Mouse (Mus musculus): ENCODE measurements at regions not wholly inside any gene's neighbourhood (a gene's known extent, or its start where the extent isn't known, plus 50 kb on each side); places are given as distances from the start of the nearest gene placed in this dataset.

DNA sequence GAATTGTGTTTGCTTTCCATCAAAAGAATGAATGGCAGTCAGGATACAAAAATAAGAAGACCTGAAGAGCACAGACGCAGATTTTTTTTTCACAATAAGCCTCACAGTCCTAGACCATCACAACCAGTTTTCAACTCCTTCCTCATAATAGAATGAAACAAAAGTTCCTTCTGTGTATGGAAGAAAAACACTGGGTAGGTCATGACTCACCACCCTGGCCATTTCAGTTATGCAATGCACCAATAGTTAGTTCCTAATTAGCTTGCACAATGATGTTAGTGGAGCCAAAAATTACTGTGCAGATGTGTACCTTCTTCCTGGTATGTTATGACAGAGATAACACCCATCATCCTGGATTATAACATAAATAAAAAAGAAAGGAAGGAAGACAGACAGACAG, 111.4 kb downstream of the Cep44 start:
- Histone ChIP-seq H3K36me3 (ENCODE audit: control insufficient read depth, insufficient read depth, low read length) (no peaks in the 10 kb centered on the region), H3K4me1 (replicated peaks; ENCODE audit: control insufficient read depth, insufficient read depth) (no peaks in the 10 kb centered on the region), H3K27me3 (ENCODE audit: control insufficient read depth, insufficient read depth, low read length) (no peaks in the 10 kb centered on the region), H3K4me3 (ENCODE audit: low read depth, low read length) (no peak overlapping the region), H3K9me3 (ENCODE audit: control insufficient read depth, low read length) (no peaks in the 10 kb centered on the region), H3K9ac (ENCODE audit: low read length) (no peak overlapping the region), H3K27ac (replicated peaks) (no peak overlapping the region), H3K4me2 (replicated peaks; ENCODE audit: low read depth) (no peak overlapping the region)
- 50% methylated on average over 1 of the region's 1 CpGs for WGBS
- TF ChIP-seq CTCF (IDR thresholded peaks at IDR 0.05; ENCODE audit: low read depth) (no peak), EP300 (optimal IDR thresholded peaks at IDR 0.05) (no peak)
- ATAC-seq (ENCODE audit: low FRiP score, low TSS enrichment) (no peak), DNase-seq (ENCODE audit: low spot score) (no peak)

DNA sequence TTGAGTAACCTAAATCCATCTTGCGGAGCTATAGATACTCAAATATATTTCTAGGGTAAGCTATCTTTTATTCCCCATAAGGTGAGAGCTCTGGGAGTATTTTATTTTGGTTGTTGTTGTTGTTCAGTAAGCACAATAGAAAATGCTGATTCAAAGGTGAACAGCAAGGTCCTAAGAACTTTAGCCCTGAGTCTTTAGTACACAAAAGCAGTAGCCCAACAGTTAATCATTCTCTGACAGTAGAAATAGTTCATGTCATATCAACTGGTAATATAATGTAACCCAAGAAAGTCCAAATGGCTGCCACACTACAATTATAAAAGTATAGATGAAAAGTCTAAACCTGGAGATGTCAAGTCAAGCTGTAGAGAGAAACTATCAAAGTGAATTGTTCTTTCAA, 116.0 kb downstream of the Cep44 start:
- no peaks in the 10 kb centered on the region for H3K9me3 ChIP-seq (ENCODE audit: control insufficient read depth, low read length)
- ATAC-seq (ENCODE audit: low FRiP score, low TSS enrichment), result no peak
- TF ChIP-seq EP300 (optimal IDR thresholded peaks at IDR 0.05) (no peak), CTCF (IDR thresholded peaks at IDR 0.05; ENCODE audit: low read depth) (no peak)
- 96% methylated on average over 1 of the region's 1 CpGs for WGBS
- DNase-seq (ENCODE audit: low spot score), result no peak
- no peak overlapping the region for H3K27ac ChIP-seq (replicated peaks)
- no peak overlapping the region for H3K4me3 ChIP-seq (ENCODE audit: low read depth, low read length)
- no peaks in the 10 kb centered on the region for H3K27me3 ChIP-seq (ENCODE audit: control insufficient read depth, insufficient read depth, low read length)
- H3K36me3 ChIP-seq (ENCODE audit: control insufficient read depth, insufficient read depth, low read length), result no peaks in the 10 kb centered on the region
- H3K9ac ChIP-seq (ENCODE audit: low read length), result no peak overlapping the region
- no peak overlapping the region for H3K4me2 ChIP-seq (replicated peaks; ENCODE audit: low read depth)
- no peaks in the 10 kb centered on the region for H3K4me1 ChIP-seq (replicated peaks; ENCODE audit: control insufficient read depth, insufficient read depth)

DNA sequence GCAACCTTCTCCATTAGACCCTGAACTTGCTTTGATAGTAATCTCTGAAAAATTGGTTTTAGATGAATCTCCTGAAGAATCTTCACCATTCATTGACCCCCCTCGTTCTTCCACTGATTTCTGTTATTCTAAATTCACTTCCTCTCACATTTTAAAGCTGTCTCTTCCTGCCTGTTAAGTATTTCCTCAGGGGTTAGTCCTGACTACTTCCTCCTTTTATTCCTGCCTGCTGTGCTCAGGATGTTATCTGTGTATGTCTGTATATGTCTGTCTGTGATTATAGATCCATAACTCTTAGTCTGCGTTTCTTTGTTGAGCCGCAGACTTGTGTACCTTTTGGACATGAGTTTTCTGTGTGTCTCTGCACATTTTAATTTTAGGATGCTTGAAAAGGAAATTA, 117.6 kb downstream of the Hpgd start:
- Histone ChIP-seq H3K27me3 (ENCODE audit: control insufficient read depth, insufficient read depth, low read length) (no peaks in the 10 kb centered on the region), H3K4me2 (replicated peaks; ENCODE audit: low read depth) (no peak overlapping the region), H3K9ac (ENCODE audit: low read length) (no peak overlapping the region), H3K4me1 (replicated peaks; ENCODE audit: control insufficient read depth, insufficient read depth) (no peaks in the 10 kb centered on the region; the same call in 1 of the 2 replicates), H3K27ac (replicated peaks) (no peak overlapping the region), H3K4me3 (ENCODE audit: low read depth, low read length) (no peak overlapping the region), H3K9me3 (ENCODE audit: control insufficient read depth, low read length) (no peaks in the 10 kb centered on the region), H3K36me3 (ENCODE audit: control insufficient read depth, insufficient read depth, low read length) (no peaks in the 10 kb centered on the region)
- ATAC-seq (ENCODE audit: low FRiP score, low TSS enrichment), result no peak
- DNase-seq (ENCODE audit: low spot score), result no peak
- WGBS, result 59% methylated on average over 3 of the region's 3 CpGs
- no peak for TF ChIP-seq EP300 (optimal IDR thresholded peaks at IDR 0.05)
- TF ChIP-seq CTCF (IDR thresholded peaks at IDR 0.05; ENCODE audit: low read depth), result no peak

DNA sequence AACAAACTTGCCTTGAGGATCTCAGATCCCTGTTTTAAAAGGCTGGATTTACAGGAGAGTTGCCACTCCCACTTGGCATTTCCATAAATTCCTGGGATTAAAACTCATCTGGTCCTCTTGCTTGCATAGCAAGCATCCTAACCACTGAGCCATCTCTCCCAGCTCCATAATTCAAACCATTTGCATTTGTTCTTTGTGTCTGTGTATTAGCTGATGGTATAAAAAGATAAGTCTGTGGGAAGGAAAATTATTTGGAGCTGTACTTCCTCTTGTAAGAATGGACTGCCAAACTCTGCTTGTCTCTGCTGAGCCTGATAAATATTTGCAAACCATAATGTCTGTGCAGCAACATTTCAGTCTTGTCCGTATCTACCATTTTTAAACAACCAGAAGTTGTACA, 116.0 kb downstream of the Hpgd start:
- WGBS, result 13% methylated on average over 1 of the region's 1 CpGs
- H3K4me3 ChIP-seq (ENCODE audit: low read depth, low read length), result no peak overlapping the region
- H3K36me3 ChIP-seq (ENCODE audit: control insufficient read depth, insufficient read depth, low read length), result no peaks in the 10 kb centered on the region
- no peaks in the 10 kb centered on the region; the same call in 1 of the 2 replicates for H3K4me1 ChIP-seq (replicated peaks; ENCODE audit: control insufficient read depth, insufficient read depth)
- ATAC-seq (ENCODE audit: low FRiP score, low TSS enrichment), result no peak
- H3K27me3 ChIP-seq (ENCODE audit: control insufficient read depth, insufficient read depth, low read length), result no peaks in the 10 kb centered on the region
- H3K9ac ChIP-seq (ENCODE audit: low read length), result no peak overlapping the region
- no peak for TF ChIP-seq CTCF (IDR thresholded peaks at IDR 0.05; ENCODE audit: low read depth)
- no peak for TF ChIP-seq EP300 (optimal IDR thresholded peaks at IDR 0.05)
- DNase-seq (ENCODE audit: low spot score), result no peak
- no peaks in the 10 kb centered on the region for H3K9me3 ChIP-seq (ENCODE audit: control insufficient read depth, low read length)
- H3K27ac ChIP-seq (replicated peaks), result no peak overlapping the region
- H3K4me2 ChIP-seq (replicated peaks; ENCODE audit: low read depth), result no peak overlapping the region

DNA sequence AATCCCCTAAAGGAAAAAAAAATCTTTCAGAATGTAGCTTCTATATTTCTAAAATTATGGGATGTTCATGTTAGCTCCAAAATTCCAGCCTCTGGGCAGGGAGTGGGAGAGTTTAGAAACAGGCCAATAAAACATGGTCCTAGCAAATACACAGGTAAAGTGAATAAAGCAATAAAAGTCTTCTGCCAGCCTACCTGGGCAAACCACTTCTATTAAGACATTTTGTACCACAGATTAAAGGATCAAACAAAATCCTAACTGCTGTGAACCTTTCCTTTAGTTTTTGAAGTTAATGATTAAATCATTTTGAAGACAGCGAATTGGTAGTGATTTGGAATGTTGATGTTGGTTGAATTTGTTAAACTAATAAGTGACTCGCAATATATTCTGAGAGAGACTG, 112.9 kb downstream of the Hpgd start:
- no peak overlapping the region for H3K4me3 ChIP-seq (ENCODE audit: low read depth, low read length)
- H3K9ac ChIP-seq (ENCODE audit: low read length), result no peak overlapping the region
- H3K9me3 ChIP-seq (ENCODE audit: control insufficient read depth, low read length), result no peaks in the 10 kb centered on the region
- WGBS, result 42% methylated on average over 2 of the region's 2 CpGs
- no peak overlapping the region for H3K4me2 ChIP-seq (replicated peaks; ENCODE audit: low read depth)
- no peak for TF ChIP-seq CTCF (IDR thresholded peaks at IDR 0.05; ENCODE audit: low read depth)
- no peak for TF ChIP-seq EP300 (optimal IDR thresholded peaks at IDR 0.05)
- H3K27me3 ChIP-seq (ENCODE audit: control insufficient read depth, insufficient read depth, low read length), result no peaks in the 10 kb centered on the region
- no peak for DNase-seq (ENCODE audit: low spot score)
- H3K36me3 ChIP-seq (ENCODE audit: control insufficient read depth, insufficient read depth, low read length), result no peaks in the 10 kb centered on the region
- H3K4me1 ChIP-seq (replicated peaks; ENCODE audit: control insufficient read depth, insufficient read depth), result no peaks in the 10 kb centered on the region; the same call in 1 of the 2 replicates
- no peak for ATAC-seq (ENCODE audit: low FRiP score, low TSS enrichment)
- H3K27ac ChIP-seq (replicated peaks), result no peak overlapping the region

DNA sequence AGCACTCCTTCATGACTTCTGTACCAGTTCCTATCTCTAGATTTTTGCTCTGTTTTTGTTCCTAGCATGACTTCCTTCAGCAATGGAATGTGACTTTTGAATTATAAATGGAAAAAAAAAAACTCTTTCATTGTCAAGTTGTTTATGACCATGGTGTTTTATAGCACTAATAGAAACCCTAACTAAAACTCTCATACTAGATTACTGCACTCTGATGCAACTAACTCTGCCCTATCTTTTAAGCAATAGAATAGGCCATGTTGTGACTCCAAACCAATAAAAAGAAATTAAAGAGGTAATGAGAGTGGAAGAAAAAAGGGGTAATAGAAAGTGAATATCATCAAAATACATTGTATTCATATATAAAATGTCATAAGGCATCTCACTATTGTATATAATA, 111.9 kb downstream of the Hpgd start:
- no peak overlapping the region for H3K4me2 ChIP-seq (replicated peaks; ENCODE audit: low read depth)
- H3K36me3 ChIP-seq (ENCODE audit: control insufficient read depth, insufficient read depth, low read length), result no peaks in the 10 kb centered on the region
- H3K9ac ChIP-seq (ENCODE audit: low read length), result no peak overlapping the region
- no peak for DNase-seq (ENCODE audit: low spot score)
- no peaks in the 10 kb centered on the region; the same call in 1 of the 2 replicates for H3K4me1 ChIP-seq (replicated peaks; ENCODE audit: control insufficient read depth, insufficient read depth)
- no peak overlapping the region for H3K4me3 ChIP-seq (ENCODE audit: low read depth, low read length)
- no peak overlapping the region for H3K27ac ChIP-seq (replicated peaks)
- H3K9me3 ChIP-seq (ENCODE audit: control insufficient read depth, low read length), result no peaks in the 10 kb centered on the region
- TF ChIP-seq CTCF (IDR thresholded peaks at IDR 0.05; ENCODE audit: low read depth) (no peak), EP300 (optimal IDR thresholded peaks at IDR 0.05) (no peak)
- no peaks in the 10 kb centered on the region for H3K27me3 ChIP-seq (ENCODE audit: control insufficient read depth, insufficient read depth, low read length)
- ATAC-seq (ENCODE audit: low FRiP score, low TSS enrichment), result no peak

Data from stomach, postnatal 0 days (tissue).